Mouse (Mus musculus): Measurements from ENCODE around the gene Hist1h2bj. TPM values are rescaled to one million over a fixed set of nuclear protein-coding genes. Genes with fewer than 3 reads are reported as not detected.
A peak's percentile ranks its signal among the peaks of the same experiment; 100 is the strongest.

The Hist1h2bj gene
- total RNA-seq, 2 experiments from 2014 or later, result 21.4 to 25.6 TPM

DNA sequence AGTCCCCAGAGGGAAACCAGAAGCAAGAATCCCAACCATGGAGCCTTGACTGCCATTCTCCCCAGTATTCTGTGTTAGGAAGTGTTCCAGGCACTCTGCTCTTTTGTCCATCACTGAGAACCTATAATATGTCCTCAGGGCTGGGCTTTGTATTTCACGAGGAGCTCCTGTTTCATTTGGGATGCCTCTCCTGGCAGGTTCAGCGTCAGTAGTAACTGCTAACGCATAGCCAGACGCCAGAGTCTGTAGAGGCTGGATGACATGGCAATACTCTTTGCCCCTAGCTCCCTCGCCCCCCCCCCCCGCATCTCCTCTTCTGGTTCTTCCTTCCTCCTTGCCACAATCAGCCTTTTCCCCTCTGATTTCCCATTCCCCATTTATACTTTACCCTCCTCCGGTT lies 33.4 kb upstream of the Hist1h2bj start, which contains the start of gene Prss16:
Gene Prss16 (minus strand): TSS at position 101 of the 400 bp plus-strand sequence.
- no peak for DNase-seq (ENCODE audit: extremely low spot score in 1 of 2, low spot score in 2 of 2)
- intact Hi-C loops (cut with DNase I), result no loop called here

DNA sequence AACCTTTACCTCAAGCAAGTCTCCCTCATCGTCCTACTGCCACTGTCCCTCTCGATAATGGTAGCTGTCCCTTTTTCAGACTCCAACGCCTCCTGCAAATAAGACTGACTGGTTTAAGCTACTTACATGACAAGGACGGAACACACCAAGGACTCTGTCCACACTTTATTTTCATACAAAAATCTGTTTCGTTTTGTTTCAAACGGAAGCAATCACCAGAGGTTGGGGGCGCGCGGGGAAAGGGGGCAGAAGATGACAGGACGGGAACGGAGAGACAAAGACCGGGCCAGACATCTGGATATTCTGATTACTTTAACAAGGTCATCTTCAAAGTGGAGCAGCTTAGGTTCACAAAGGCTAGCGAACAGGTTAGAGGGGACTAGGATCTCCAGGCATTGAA lies 29.3 kb upstream of the Hist1h2bj start:
- intact Hi-C loops (cut with DNase I), result no loop called here
- no peak for DNase-seq (ENCODE audit: extremely low spot score in 1 of 2, low spot score in 2 of 2)

DNA sequence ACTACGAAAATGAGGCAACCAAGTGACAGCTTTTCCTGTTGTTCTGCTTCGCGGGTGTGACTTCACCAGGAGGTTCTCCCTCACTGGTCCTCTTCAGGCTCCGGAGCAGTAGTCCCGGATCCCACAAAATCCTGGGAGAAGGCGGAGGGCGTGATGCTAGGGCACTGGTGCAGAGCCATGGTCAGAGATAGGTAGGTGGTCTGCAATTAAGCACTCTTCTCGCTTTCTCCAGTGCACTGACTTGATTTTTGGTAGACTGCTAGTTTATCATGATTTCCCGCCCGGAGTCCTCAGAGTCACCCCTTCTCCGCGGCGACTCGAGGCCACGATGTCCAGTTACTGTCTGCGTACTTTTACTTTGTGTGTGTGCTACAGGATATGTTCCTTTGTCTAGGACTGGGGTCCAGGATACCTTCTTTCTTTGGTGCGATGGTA lies 28.6 kb upstream of the Hist1h2bj start:
- intact Hi-C loops (cut with DNase I), result no loop called here
- DNase-seq (ENCODE audit: extremely low spot score in 1 of 2, low spot score in 2 of 2), result no peak

GRCm38 (mm10) chr13:22015479-22016450 lies 27.2 kb upstream of the Hist1h2bj start:
- intact Hi-C loops (cut with DNase I), result no loop called here

DNA sequence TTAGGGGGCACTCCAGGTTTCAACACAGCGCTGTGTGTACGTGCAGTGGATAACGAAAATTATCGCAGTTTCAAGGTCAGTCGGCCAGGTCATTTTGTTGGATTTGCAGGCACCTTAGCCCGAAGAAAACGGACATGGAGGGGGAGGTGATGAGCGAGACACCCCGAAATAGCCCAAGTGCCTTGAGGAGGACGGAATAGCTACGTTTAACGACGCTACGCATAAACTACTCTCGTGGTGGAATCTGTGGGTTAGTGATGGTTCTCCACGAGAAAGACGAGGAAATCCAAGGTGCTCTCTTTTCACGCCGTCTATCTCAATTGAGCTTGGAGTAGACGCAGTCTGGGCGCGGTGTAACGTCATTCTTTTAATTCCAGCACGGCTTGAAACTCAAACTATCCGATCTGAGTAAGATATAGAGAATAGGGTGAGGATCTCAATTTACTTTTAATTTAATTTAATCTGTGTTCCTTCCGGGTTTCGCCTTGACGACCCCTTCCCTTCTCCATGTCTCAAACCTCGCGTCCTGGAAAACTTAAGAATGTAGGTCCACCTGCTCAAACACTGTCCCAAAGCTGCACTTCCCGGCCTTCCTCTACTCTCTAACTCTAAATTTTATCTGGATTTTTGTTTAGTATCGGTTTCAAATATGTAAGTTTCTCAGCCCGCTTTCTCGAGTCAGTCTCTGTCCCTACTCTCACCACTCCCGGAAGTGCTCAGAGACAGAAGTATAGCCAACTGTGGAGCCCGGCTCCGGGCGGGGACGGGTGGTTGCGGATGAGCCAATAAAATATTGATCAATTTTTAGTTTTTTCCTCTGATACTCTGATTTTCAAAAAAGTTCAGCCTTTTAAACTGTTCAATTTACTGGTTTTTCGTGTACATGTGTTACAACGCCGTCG lies 22.8 kb upstream of the Hist1h2bj start:
- intact Hi-C loops (cut with DNase I), result loop anchor here (5.0 to 10.0 kb wide), 3 partner anchors 88 to 1415 kb away; partner anchors contain the start of genes Hist1h2ai, Hist1h2bl and Hist1h3h
- no peak for DNase-seq (ENCODE audit: extremely low spot score in 1 of 2, low spot score in 2 of 2)

More at GRCm38 (mm10) chr13:22015479-22016450, 27.2 kb upstream of the Hist1h2bj start:
- peak; percentile 56 to 61 for DNase-seq (ENCODE audit: extremely low spot score in 1 of 2, low spot score in 2 of 2)

GRCm38 (mm10) chr13:22020901-22021339 lies 22.1 kb upstream of the Hist1h2bj start:
- intact Hi-C loops (cut with DNase I), result loop anchor here (5.0 to 10.0 kb wide), 3 partner anchors 89 to 1414 kb away; partner anchors contain the start of genes Hist1h2ai, Hist1h2bl and Hist1h3h
- DNase-seq (ENCODE audit: extremely low spot score in 1 of 2, low spot score in 2 of 2), result no peak

- DNase-seq (ENCODE audit: extremely low spot score in 1 of 2, low spot score in 2 of 2), result no peak
- intact Hi-C loops (cut with DNase I), result loop anchor here (5.0 to 10.0 kb wide), 3 partner anchors 89 to 1413 kb away; partner anchors contain the start of genes Hist1h2ai, Hist1h2bl and Hist1h3h
Observed at GRCm38 (mm10) chr13:22021581-22021980, 21.4 kb upstream of the Hist1h2bj start.

DNA sequence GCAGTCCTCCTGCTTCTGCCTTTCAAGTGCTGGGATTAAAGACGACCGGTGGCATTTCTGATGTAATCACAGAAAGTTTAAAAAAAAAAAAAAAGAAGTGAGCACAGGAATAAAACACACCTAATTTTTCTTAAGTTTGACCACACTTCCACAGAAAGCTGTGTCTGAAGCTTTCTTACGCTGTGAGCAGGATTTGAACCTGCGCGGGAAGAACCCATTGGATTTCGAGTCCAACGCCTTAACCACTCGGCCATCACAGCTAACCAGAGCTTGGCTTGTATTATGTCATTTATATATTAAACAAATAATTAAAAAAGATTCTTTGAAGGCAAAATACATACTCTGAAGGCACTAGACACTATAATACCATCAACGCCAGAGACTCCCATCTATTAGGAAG lies 20.8 kb upstream of the Hist1h2bj start:
- intact Hi-C loops (cut with DNase I), result loop anchor here (5.0 to 10.0 kb wide), 3 partner anchors 90 to 1413 kb away; partner anchors contain the start of genes Hist1h2ai, Hist1h2bl and Hist1h3h
- DNase-seq (ENCODE audit: extremely low spot score in 1 of 2, low spot score in 2 of 2), result peak; percentile 68 to 73

GRCm38 (mm10) chr13:22026058-22027031 lies 16.7 kb upstream of the Hist1h2bj start:
- intact Hi-C loops (cut with DNase I), result loop anchor here (5.0 to 10.0 kb wide), 4 partner anchors 312 to 1496 kb away; partner anchors contain the start of genes Hist1h2ai, Hist1h2bl and Hist1h3h
- DNase-seq (ENCODE audit: extremely low spot score in 1 of 2, low spot score in 2 of 2), result peak; percentile 77 to 83

DNA sequence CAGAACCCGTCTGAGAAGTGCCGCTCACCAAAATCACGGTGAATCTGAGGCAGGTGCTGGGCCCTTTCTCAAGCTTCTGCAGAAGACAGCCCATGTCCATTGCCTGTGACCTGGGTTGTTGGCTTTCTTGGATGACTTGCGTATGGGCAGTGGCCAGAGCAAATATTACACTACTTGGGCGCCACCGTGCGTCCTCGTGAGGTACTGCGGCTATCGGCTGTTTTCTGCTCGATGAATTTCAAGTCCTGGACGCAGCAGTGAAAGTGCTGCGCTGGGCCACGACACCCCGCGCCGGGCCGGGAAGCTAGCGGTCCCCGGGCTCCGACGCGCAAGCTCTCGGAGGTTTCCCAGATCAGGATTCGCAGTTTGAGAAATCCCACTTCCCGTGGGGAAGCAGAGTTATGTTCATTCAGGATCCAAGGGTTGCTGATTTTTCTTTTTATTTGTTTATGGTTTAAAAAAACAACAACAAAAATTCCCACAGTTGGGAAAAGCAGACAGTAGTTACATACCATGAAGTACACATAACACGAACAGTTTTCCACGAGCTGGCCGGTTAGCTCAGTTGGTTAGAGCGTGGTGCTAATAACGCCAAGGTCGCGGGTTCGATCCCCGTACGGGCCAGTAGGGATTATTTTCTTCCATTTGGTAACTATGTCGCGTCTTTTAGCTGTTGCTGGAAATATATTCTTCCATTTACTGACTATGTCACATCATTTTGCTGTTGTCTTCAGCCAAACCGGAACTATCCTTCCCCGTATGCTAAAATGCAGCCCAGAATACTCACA lies 14.1 kb upstream of the Hist1h2bj start:
- intact Hi-C loops (cut with DNase I), result loop anchor here (1.0 to 10.0 kb wide), 5 partner anchors 55 to 1493 kb away; partner anchors contain the start of genes Hist1h2ai, Hist1h2bl and Hist1h3h
- DNase-seq (ENCODE audit: extremely low spot score in 1 of 2, low spot score in 2 of 2), result peak; percentile 90 to 91

DNA sequence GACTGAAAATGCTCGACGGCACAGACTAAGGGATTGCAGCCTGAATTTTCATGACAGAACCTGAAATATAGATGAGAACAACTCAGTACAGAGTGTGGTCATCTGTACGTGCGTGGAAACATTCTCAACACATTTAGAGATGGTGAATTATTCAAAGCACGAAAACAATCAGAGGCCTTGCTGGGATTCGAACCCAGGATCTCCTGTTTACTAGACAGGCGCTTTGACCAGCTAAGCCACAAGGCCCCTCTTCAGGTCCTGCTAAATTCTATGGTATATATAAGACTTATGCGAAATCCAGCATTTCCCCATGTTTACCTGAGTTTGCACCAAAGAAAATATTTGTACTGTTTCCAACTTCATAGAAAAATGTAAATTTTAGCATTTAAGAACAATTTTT lies 13.1 kb upstream of the Hist1h2bj start:
- DNase-seq (ENCODE audit: extremely low spot score in 1 of 2, low spot score in 2 of 2), result no peak

DNA sequence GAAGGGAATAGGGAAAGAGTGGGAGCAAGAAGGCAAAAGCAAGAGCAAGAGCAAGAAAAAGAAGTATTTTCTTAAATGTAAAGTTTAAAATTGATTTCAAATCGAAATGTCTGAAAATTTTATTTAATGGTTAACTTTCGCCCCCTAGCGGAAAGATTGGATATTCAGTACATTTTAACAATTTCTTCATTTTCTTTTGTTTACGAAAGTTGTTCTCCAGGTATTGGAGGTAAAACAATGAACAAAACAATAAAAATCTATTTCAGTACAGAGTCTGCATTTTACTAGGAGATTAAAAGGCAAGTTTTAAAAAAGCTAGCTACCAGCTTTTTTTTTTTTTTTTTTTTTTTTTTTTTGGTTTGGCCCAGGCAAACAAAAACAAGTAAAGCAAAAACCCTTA lies 12.5 kb upstream of the Hist1h2bj start:
- intact Hi-C loops (cut with DNase I), result no loop called here
- DNase-seq (ENCODE audit: extremely low spot score in 1 of 2, low spot score in 2 of 2), result no peak

More for the DNA sequence above, 13.1 kb upstream of the Hist1h2bj start:
- intact Hi-C loops (cut with DNase I), result loop anchor here (5.0 to 10.0 kb wide), 4 partner anchors 315 to 1492 kb away; partner anchors contain the start of genes Hist1h2ai, Hist1h2bl and Hist1h3h

GRCm38 (mm10) chr13:22033741-22034442 lies 9.1 kb upstream of the Hist1h2bj start:
- no peak for DNase-seq (ENCODE audit: extremely low spot score in 1 of 2, low spot score in 2 of 2)
- intact Hi-C loops (cut with DNase I), result no loop called here

- no peak for DNase-seq (ENCODE audit: extremely low spot score in 1 of 2, low spot score in 2 of 2)
- intact Hi-C loops (cut with DNase I), result no loop called here
Observed at GRCm38 (mm10) chr13:22034443-22035266, 8.4 kb upstream of the Hist1h2bj start.

All from left cerebral cortex, postnatal 10 days (tissue).